Mouse (Mus musculus) kidney, adult 2 months (tissue): ENCODE measurements at regions not wholly inside any gene's neighbourhood (a gene's known extent, or its start where the extent isn't known, plus 50 kb on each side); places are given as distances from the start of the nearest gene placed in this dataset.

ENCODE experiments used
- CTCF ChIP-seq: fragments of 200-500 bp; conservative IDR thresholded peaks from 2 replicates; pipeline ENCODE4 v1.5.1; 2011; ENCODE audit warnings: low read depth, mild to moderate bottlenecking, control low read depth, low read length, moderate library complexity, mixed read lengths; ENCODE audit not compliant: insufficient read depth, insufficient read length
- POLR2A ChIP-seq: fragments of 200-500 bp; IDR thresholded peaks from one replicate; pipeline ENCODE4 v1.6.1; 2011; ENCODE audit warnings: low read depth, low read length, control low read depth

DNA sequence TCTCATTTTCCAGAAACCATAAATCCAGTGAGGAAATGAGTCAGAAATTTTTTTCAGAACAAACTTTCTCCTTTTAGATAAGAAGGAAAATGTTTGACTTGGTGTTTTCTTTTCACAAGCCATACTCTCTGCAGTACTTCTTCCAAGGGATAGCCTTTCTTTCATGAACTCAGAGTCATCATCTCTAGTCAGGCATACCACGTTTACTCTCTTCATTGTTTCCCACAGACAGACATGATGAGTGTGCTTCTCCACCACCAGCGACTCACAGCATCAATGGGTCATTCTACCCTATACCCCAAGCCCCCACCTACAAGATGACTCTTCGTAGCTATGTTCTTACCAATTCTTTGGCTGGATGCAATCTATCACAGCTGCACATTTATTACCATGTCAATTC, 97.1 kb upstream of the Zpld1 start:
- TF ChIP-seq CTCF (no peak), POLR2A (no peak)
